Mouse (Mus musculus) thymus, postnatal 10 days (tissue): ENCODE results near the gene Zfp365.

Experiments used
- DNase-seq, 2 experiments: peaks; one replicate each; pipeline ENCODE4 v3.0.0; 2021; ENCODE audit warnings: low spot score in 2 of 2

Gene Zfp365

DNA sequence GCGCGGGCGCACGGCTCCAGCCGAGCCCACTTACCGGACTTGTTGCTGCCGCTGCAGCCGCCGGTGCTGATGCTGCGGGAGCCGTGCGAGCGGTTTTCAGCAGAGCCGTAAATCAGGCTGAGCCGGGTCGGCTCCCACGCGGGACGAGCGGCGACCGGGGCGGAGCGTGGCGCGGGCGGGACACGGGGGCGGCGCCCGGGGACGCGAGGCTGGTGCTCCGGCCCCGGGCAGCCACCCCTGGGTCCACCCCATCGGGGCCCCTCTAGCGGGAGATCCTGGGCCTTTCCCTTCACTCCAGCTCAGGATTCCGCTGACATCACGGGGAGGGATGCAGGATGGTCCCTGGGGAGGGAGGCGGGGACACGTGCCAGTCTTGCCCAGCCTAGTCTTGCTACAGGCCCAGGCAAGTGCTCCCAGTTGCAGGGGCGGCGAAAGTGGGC lies at the start of gene Zfp365:
Gene Zfp365, minus strand, starts transcription at position 326 of the 440 bp plus-strand sequence.
- peak; percentile 11 to 23 for DNase-seq

DNA sequence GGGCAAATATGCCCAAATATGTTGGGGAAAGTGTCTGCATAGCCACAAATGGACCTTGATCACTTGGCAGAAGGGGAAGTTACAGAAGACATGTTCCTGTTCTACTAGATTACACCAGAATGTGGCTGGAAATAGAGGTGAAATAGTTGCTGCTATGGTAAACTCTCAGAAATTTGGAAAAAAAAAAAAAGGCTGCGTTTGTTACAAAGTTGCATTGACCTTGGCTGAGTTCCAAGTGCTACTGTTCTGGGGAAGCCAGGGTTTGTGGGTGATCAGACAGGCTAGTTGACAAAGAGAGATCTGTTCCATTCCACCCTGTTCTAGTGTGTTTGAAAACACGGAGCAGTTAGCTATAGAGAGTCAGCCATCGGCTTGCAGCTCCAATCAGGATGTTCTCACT lies 47.5 kb upstream of the Zfp365 start:
- DNase-seq: no peak

DNA sequence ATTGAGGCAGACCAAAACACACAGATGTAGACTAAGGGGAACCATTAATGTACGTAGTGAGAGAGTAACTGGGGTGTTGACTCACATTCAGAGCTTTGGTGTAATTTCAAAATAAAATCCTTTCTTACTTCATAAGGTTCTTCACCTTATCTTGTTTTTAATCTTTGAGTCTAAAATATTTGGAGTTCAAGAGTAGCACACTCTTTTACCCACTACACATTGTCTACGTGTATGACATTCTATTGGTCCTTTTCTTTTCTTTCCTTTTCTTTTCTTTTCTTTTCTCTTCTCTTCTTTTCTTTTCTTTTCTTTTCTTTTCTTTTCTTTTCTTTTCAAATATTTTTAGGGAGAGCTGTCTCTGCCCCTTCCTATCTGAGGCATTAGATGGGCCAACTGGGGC lies 43.5 kb upstream of the Zfp365 start:
- DNase-seq: no peak

DNA sequence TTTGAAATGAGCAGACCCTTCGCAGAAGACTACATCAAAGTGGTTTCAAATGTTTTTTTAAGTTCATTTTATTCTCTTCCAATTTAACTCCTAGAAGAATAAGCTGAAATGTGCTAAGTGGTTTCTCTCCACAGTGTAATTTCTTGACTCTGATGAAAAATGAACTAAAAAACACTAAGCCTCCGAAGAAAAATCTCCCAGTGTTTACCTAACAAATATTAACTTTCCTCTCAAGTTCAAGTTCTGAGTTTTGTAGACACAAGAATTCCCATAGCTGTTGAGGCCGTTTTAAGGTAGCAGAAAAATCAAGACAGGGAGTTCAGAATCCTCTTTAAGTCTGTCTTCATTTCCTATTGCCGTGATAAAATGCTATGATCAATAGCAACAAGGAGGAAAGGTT lies 39.2 kb upstream of the Zfp365 start:
- DNase-seq: no peak

DNA sequence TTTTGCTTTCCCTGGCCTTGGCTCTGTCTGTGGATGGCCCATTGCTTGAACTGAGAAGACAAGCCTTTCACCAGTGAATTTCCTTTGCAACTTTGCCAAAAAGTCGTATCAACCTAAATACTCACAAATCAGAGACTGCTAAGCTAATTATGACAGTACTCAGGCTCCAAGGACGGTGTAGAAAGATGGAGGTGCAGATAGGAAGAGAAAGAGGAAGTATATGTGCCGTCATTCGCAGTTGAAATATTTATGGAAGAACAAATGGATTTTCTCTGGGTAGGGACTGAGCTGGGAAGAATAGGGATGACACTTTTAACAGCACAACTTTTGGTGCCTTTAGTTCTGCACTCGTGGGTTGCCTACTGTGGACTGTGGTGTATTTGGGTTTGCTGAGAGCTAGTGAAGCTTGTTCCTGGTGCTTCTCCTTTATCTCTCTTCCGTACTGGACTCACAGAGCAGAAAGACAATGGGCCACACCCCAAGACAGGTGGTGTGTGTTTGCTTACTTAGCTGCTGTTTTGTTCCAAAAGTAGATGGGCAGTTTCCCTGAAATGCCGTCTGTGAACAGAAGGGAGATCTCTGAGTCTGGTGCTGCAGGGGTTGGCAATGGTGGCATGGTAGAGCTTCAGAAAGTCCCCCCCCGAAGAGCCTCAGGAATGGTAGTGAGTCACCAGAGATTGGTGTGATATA lies 37.7 kb upstream of the Zfp365 start:
- DNase-seq: no peak

DNA sequence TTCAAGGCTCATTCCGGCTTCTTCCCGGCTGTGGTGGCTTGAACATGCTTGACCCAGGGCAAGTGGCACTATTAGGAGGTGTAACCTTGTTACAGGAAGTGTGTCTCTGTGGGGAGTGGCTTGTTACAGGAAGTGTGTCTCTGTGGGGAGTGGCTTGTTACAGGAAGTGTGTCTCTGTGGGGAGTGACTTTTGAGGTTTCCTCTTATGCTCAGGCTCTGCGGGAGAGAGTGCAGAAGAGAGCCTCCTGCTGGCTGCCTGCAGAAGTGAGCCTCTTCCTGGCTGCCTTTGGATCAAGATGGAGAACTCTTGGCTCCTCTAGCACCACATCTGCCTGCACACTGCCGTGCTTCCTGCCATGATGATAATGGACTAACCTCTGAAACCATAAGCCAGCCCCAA lies 31.1 kb upstream of the Zfp365 start:
- peak in 1 of 2 experiments; percentile 7 for DNase-seq

DNA sequence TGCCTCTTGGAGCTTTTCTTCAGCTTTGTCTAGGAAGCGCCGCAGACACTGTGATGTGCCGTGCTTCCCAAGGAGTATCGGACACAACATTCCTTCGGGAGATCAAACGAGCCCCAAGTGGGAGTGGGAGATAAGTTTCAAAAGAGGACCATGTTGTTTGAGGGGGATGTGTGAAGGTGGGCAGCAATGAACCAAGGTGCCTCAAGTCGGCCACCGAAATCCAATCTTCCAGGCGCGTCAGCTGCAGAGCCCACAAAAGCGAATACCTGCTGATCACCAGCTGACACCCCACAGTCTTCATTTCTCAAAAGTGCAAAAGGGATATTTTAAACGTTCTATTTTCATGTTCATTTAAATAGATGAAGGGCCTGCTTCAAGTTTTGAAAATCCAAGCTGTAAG lies 27.1 kb upstream of the Zfp365 start:
- DNase-seq: no peak

DNA sequence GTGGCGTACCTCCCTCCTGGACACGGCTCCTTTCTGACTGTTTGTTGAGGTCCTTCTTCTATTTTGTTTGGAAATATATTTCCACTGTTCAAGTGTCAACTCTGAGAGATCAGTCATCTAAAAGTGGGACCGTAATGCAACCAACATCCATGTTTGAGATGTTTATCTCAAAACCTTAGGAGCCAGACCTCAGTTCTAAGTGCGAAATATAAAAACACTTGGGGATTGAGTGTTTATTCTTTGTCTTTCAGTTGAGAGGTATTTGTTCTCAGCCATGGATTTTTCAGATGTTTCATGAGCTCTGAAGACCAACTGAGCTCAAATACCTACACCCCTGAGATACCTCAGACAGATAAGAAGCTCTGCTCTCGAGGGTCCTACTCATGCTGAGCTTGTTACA lies 25.3 kb upstream of the Zfp365 start:
- no peak for DNase-seq

DNA sequence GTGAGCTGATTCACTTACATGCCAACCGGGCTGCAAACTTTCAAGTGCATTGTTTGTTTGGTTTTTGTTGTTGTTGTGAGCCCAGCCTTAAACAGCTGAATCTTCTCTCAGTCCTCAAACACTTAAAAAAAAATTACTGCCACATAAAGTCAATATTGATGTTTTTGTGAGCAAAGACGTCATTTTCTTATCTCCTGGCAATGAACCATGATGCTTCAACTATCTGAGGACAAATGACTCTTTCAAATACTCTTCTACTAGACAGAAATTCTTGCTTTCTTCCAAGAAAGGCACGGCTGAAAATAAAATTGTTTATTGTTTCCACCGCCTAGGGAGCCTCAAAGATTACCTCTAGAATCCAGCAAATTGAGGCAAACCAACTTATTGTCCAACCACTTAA lies 24.5 kb upstream of the Zfp365 start:
- DNase-seq: no peak

DNA sequence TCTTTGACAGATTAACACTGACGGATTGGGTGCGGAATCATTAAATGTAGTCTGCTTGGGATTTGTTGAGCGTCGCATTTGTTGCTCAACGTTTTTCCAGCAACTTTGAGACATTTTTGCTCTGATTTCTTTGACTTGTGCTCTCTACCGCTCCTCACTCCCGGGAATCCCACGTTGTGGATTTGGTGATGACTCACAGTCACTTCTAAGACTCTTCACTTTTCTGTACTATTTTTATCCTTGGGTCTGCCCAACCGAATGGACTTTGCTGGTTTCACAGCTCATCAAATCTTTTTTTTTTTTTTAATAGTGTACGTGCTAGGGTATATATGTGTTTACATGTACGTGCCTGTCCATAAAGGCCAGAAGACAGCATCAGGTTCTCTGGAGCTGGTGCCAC lies 20.3 kb upstream of the Zfp365 start:
- DNase-seq: no peak

DNA sequence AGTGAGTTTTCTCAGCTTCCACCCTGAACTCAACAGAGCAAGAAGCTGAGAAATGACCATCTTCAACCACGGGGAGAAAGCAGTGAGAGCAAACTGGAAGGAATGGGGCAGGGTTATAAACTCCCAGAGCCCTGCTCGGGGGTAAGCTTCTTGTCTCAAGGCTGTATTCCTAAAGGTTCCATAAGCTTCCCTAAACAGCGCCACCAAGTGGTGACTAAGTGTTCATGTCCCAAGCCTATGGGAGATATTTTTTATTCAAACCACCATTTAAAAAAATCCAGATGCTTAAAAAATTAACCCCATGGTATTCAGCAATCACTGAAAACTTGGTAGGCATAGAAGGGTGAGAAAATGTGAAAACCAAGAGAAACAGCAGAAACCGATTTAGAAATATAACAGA lies 18.9 kb upstream of the Zfp365 start:
- no peak for DNase-seq

DNA sequence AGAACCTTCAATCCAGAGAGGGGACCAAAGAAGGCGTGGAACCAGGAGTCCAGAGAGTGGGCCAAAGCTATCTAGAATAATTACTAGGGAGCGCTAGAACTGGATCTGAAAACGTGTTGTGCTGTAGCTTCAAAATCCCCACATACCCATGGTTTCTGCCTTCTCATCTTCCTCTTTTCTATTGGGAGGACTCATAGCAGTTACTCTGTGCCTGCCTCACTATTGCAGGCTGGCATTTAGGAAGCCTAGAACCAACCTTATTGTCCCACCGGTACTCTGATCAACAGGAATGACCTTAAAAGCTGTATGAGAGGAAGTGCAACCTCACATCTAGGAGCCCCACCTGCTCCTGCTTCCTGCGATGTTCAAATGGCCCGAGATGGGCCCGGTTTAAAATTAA lies 16.1 kb upstream of the Zfp365 start:
- no peak for DNase-seq

DNA sequence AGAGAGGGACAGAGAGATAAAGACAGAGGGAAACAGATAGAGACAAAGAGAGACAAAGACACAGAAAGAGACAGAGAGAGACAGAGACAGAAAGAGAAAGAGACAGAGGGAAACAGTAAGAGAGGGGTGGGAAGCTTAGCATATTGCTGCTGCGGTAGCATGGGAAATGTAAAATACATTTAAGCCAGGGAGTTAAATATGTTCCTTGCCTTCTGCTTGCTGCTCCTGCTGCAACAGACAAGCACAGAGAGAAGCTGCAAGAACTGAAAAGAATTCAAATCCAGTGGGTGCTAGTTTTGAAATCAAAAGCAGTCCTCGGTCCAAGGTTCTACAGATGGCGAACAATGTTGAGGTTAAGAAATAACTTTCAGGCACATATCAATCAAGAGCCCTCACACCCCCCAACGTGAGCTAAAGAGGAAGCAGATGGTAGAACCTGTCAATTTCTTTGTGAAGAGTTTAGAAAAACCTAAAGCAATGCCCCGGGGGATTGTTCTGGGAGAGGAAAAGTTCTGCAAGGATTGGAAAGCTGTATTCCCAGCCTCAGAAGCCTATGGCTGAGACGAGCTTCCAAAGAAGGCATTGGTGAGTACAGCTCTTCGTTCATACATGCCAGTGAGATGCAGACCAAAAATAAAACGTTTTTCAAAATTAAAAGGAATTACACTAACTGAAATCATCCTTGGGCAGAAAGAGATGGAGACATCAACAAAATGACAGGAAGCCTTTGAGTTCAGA lies 15.4 kb upstream of the Zfp365 start:
- no peak for DNase-seq

DNA sequence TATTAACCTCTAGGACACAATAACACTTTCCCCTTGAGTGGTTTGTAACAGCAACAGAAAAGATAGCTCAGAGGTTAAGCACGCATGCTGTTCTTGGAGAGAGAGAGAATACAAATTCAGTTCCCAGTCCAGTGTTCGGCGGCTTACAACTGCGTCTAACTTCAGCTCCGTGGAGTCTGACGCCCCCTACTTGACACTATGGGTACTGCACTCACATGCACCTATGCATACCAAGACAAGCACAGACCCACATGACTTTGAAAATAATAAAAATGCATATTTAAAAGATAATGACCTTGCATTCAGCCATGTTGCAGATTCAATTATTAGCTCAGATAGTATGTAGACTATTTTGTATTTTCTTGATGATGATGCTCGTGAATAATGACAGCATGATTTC lies 11.6 kb upstream of the Zfp365 start:
- DNase-seq: peak in 1 of 2 experiments; percentile 43

DNA sequence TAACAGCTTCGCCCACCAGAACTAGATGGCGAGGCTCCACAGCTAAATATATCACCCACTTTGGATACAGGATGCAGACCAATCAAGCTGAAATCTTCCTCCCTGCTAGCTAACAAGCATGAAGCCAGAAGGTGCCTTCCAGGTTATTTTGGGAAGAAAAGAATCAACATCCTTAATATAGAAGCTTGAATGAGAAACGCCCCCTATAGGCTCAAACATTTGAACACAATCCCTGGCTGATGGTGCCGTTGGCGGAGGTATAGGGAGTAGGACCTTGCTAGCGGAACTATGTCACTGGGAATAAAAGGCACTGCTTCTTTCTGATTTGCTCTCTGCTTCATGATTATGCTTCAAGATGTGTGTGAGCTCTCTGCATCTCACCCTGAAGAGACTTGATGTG lies 9.3 kb upstream of the Zfp365 start:
- no peak for DNase-seq

DNA sequence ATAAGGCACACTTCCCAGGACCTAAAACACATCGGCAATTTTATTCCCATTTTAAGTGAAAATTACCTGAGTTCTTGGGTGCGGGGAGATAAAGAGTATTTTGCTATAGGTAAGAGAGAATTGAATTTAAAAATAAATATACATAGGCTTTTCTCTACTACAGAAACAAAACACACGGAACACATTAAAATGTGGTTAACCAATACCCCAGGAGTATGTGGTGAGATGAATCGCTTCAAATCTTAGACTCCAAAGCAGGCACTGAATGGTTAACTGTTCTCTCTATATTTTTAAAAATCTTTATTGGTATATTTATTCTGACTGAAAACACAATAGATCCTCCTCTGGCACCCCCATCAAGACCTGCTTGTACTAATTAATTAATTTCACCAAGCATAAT lies 7.2 kb upstream of the Zfp365 start:
- DNase-seq: no peak

DNA sequence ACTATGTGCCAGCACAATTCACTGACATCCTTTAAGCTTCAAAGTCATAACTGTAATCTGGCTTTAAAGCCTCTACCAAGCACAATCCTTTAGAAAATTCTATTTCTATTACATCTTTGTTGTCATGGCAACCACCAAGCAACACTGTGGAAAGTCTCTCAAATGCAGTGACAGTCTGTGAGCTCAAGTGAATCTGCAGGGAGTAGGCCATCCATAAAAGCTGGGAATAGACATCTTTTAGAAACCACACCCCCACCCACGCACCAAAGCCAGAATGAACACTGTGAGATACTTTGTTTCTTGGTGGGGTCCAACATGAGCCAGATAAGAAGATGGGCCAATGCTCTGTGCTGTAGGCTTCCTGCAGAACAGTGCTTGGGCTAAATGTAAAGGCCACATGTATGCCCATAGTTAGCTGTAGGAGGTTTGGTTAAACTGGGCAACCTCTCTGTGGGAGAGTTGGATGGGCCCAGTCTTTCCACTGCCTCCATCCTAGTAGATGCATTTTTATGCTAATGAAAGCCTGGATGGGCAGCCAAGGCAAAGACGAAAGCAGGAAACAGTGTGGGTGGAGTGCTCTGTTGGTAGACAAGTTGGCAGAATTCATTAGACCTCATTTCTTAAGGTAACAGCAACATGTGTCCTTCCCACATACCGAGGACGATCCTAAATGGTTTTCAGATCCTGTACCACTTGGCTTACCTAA lies 5.9 kb upstream of the Zfp365 start:
- no peak for DNase-seq

DNA sequence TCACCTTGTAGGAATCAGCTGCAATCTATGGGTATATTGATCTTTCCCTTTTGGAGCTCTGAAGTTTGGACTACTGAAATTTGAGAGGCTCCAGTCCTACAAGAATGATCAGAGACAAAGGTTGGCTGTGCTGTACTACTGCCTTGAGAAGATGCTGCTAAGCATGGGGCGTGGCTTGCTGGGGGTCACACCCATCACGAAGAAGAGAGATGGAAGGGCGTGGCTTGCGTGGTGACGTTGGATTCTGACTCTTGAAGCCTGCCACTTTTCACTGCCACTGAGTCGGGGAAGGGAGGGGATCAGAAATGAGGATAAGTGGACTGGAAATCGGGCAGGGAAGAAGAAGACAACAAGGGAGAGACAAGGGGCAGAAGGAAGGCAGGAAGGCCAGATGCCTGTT lies 4.9 kb upstream of the Zfp365 start:
- no peak for DNase-seq

DNA sequence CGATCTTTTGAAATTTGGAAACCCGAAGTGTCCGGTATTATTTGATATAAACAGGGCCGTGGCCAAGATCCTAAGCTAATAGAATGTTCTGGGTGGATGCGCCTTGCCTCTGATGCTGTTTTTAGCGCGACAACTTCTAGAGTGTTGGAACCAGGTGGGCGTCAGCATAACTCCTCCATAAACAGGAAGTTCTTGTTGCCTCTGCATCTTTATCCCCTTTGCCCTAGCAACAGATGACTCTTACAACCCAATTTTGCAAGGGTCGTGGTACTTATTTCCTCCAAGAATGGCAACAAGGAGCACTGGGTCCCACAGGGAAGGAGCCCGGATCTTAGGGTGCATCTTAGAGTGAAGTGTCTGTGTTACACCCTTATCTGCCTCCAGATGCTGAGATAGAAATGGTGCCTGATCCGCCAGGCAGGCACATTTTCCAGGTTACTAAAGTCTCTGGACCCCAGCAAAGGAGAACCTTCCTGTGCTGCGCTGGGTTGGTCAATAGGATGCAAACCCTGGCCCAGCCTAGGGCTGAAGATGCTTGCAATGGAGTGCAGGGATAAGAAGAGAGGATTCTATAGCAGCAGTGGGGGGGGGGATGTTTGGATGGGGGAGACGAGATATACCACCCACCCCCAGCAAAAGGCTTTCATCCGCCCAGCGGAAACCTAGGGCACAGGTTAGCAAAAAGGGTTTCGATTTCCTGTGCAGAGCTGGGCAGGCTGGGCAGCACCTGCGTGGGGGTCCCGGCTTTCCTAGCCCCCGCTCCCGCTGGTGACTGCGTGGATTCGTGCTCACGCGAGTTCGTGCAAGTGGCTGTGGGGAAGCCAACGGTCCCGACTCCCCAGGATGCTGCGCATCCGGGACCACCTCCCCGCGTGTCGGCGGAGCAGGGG lies 770 bp downstream of the Zfp365 start:
- peak; percentile 22 to 37 for DNase-seq

DNA sequence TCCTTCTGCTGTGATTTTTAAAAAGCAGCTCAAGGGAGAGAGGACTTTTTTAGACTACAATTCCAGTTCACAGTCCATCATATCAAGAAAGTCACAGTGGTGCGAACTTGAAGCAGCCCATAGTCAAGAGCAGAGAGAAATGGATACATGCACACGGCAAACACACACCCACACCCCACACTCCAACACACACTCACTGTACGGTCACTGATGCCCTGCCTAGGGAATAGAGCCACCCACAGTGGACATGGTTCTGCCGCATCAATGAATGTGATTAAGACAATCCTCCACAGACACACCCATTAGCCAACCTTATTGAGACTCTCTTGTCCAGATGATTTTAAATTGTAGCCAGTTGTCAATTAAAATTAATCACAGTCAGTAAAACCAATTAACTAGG lies 4.5 kb downstream of the Zfp365 start:
- DNase-seq: no peak

DNA sequence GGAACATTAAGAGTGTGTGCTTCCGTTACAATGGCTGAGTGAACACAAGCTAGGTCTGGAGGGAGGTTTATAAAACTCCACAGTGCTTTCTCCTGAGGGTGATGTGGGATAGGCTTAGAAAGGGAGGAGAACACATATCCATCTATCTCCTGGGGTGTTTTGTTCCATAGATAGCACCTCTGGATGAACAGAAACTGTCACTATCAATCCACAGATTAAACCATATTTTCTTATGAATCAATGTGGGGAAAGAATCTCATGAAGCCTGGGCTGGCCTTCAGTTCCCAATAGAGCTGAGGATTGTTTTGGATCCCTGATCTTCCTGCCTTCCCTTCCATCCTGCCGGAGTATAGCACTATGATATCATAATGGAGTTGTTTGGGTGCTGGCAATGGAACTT lies 5.5 kb downstream of the Zfp365 start:
- no peak for DNase-seq

DNA sequence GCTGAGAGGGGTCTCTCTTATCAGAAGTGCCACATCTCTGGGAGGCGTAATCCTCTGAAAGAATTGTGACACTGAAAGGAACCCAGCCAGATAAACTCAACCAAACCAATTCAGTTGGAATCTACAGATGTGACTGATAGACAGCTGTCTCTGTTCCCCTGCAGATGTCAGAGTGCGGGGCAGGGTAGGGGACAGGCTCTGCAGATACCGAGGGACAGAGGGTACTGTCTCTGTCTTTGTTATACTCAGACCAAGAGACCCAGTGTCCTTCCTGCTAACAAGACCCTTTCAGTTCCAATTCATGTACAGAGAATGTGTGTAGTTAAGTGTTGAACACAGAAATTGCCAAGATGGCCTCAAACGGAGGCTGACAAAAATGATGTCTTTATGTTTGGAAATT lies 6.4 kb downstream of the Zfp365 start:
- DNase-seq: no peak
